Mouse (Mus musculus) stomach, embryonic 15.5 days (tissue): ENCODE data around the gene Pglyrp1. TPM values are rescaled to one million over a fixed set of nuclear protein-coding genes. Genes with fewer than 3 reads are reported as not detected.

Experiments used
- ATAC-seq: fragments of 200-750 bp; cut with Nextera tagmentation; 2 replicates; pipeline ENCODE4 v1.8.0; 2017; ENCODE audit warnings: low read depth, moderate number of reproducible peaks, moderate TSS enrichment; ENCODE audit not compliant: insufficient read depth, low FRiP score
- H3K27ac ChIP-seq: fragments of 300-500 bp; sonication (generic); 2 replicates; pipeline ENCODE4 v1.5.1; 2015; ENCODE audit warnings: mild to moderate bottlenecking, inconsistent platforms
- H3K27me3 ChIP-seq: fragments of 300-500 bp; sonication (generic); replicated peaks from 2 replicates; pipeline ENCODE4 v1.6.1; 2015; ENCODE audit warnings: inconsistent platforms
- H3K36me3 ChIP-seq: fragments of 300-500 bp; sonication (generic); 2 replicates; pipeline ENCODE4 v1.6.1; 2015; ENCODE audit warnings: inconsistent platforms
- H3K4me1 ChIP-seq: fragments of 300-500 bp; sonication (generic); 2 replicates; pipeline ENCODE4 v1.6.1; 2015; ENCODE audit warnings: inconsistent platforms
- H3K4me2 ChIP-seq: fragments of 300-500 bp; sonication (generic); 2 replicates; pipeline ENCODE4 v1.6.1; 2015; ENCODE audit warnings: mild to moderate bottlenecking, inconsistent platforms
- H3K4me3 ChIP-seq: fragments of 300-500 bp; sonication (generic); replicated peaks from 2 replicates; pipeline ENCODE4 v1.5.1; 2015; ENCODE audit warnings: inconsistent platforms
- H3K9ac ChIP-seq: fragments of 300-500 bp; sonication (generic); 2 replicates; pipeline ENCODE4 v1.6.1; 2015; ENCODE audit warnings: inconsistent platforms
- H3K9me3 ChIP-seq: fragments of 300-500 bp; sonication (generic); 2 replicates; pipeline ENCODE4 v1.6.1; 2016; ENCODE audit warnings: inconsistent platforms
- WGBS: fragments of 180-500 bp; shearing (Covaris S2); methylation state at CpG from one replicate; pipeline ENCODE4 v1.1.7; 2015; 5-methylcytosine and 5-hydroxymethylcytosine counted together
- polyA plus RNA-seq: library from polyadenylated mRNA; unstranded; fragments of >200 nt; fragmentation: Nextera tagmentation; extraction: Ambion mirVana; gene quantifications from 2 replicates; pipeline ENCODE4 v1.2.1, GENCODE M21; 2015

Pglyrp1 gene
- polyA plus RNA-seq, 1 experiment from 2014 or later, result 79.2 TPM

GRCm38 (mm10) chr7:18890848-18891247 is 19.7 kb downstream of the Pglyrp1 start:
- H3K36me3 ChIP-seq, result no peaks in the 10 kb centered on the region
- H3K4me1 ChIP-seq, result peaks cover 22% of the 10 kb centered on the region
- no peak overlapping the region for H3K4me3 ChIP-seq
- no peak for ATAC-seq
- no peak overlapping the region for H3K9ac ChIP-seq
- no peak overlapping the region for H3K4me2 ChIP-seq
- no peaks in the 10 kb centered on the region; the same call in 1 of the 2 replicates for H3K27me3 ChIP-seq
- H3K9me3 ChIP-seq, result no peaks in the 10 kb centered on the region
- 88% methylated on average over 8 of the region's 8 CpGs for WGBS
- no peak overlapping the region for H3K27ac ChIP-seq

- WGBS, result 19% methylated on average over 33 of the region's 33 CpGs
Observed at GRCm38 (mm10) chr7:18891872-18892599, 20.9 kb downstream of the Pglyrp1 start.

GRCm38 (mm10) chr7:18893009-18893408 is 21.9 kb downstream of the Pglyrp1 start:
- Histone ChIP-seq H3K4me1 (peaks cover 22% of the 10 kb centered on the region), H3K27ac (no peak overlapping the region), H3K4me2 (peak overlapping the region; percentile 94), H3K9ac (no peak overlapping the region), H3K27me3 (no peaks in the 10 kb centered on the region; the same call in 1 of the 2 replicates), H3K9me3 (no peaks in the 10 kb centered on the region), H3K4me3 (peak overlapping the region; percentile 42; the same call in 1 of the 2 replicates), H3K36me3 (no peaks in the 10 kb centered on the region)
- 0 out of 2 replicates have a peak, but pooled peaks have one; percentile 4 for ATAC-seq
- 34% methylated on average over 27 of the region's 27 CpGs for WGBS

More at GRCm38 (mm10) chr7:18891872-18892599, 20.9 kb downstream of the Pglyrp1 start:
- no peaks in the 10 kb centered on the region for H3K9me3 ChIP-seq
- peak; percentile 74 for ATAC-seq
- no peaks in the 10 kb centered on the region for H3K36me3 ChIP-seq
- H3K9ac ChIP-seq, result peak overlapping the region; percentile 22; the same call in 1 of the 2 replicates
- no peak overlapping the region for H3K27ac ChIP-seq
- H3K4me3 ChIP-seq, result peak overlapping the region; percentile 43
- H3K4me2 ChIP-seq, result peak overlapping the region; percentile 94
- H3K4me1 ChIP-seq, result peaks cover 22% of the 10 kb centered on the region
- H3K27me3 ChIP-seq, result no peaks in the 10 kb centered on the region; the same call in 1 of the 2 replicates

- H3K9ac ChIP-seq, result peak overlapping the region; percentile 22; the same call in 1 of the 2 replicates
- peaks cover 4% of the 10 kb centered on the region; the same call in 1 of the 2 replicates for H3K36me3 ChIP-seq
- peak; percentile 23; the same call in 1 of the 2 replicates for ATAC-seq
- peaks cover 22% of the 10 kb centered on the region for H3K4me1 ChIP-seq
- H3K9me3 ChIP-seq, result no peaks in the 10 kb centered on the region
- WGBS, result 2% methylated on average over 40 of the region's 41 CpGs
- H3K27me3 ChIP-seq, result no peaks in the 10 kb centered on the region; the same call in 1 of the 2 replicates
- H3K4me2 ChIP-seq, result peak overlapping the region; percentile 94
- peak overlapping the region; percentile 42 for H3K4me3 ChIP-seq
- no peak overlapping the region for H3K27ac ChIP-seq
Observed at GRCm38 (mm10) chr7:18893651-18894430, 22.7 kb downstream of the Pglyrp1 start.

GRCm38 (mm10) chr7:18896536-18896935 is 25.4 kb downstream of the Pglyrp1 start:
- WGBS, result 47% methylated on average over 5 of the region's 5 CpGs
- H3K4me1 ChIP-seq, result peaks cover 22% of the 10 kb centered on the region
- H3K4me3 ChIP-seq, result no peak overlapping the region

GRCm38 (mm10) chr7:18900513-18900912 is 29.4 kb downstream of the Pglyrp1 start:
- Histone ChIP-seq H3K9ac (no peak overlapping the region), H3K27ac (no peak overlapping the region), H3K4me2 (no peak overlapping the region), H3K27me3 (no peaks in the 10 kb centered on the region), H3K4me3 (no peak overlapping the region), H3K36me3 (peaks cover 16% of the 10 kb centered on the region), H3K4me1 (no peaks in the 10 kb centered on the region), H3K9me3 (no peaks in the 10 kb centered on the region)
- ATAC-seq, result no peak
- WGBS, result 87% methylated on average over 2 of the region's 2 CpGs

More at GRCm38 (mm10) chr7:18896536-18896935, 25.4 kb downstream of the Pglyrp1 start:
- no peak for ATAC-seq
- Histone ChIP-seq H3K4me2 (no peak overlapping the region), H3K36me3 (peaks cover 16% of the 10 kb centered on the region), H3K9me3 (no peaks in the 10 kb centered on the region), H3K27me3 (no peaks in the 10 kb centered on the region; the same call in 1 of the 2 replicates), H3K9ac (no peak overlapping the region), H3K27ac (no peak overlapping the region)

GRCm38 (mm10) chr7:18902486-18902885 is 31.4 kb downstream of the Pglyrp1 start:
- WGBS, result 51% methylated on average over 3 of the region's 3 CpGs
- ATAC-seq, result no peak
- H3K4me1 ChIP-seq, result no peaks in the 10 kb centered on the region
- H3K9ac ChIP-seq, result no peak overlapping the region
- no peak overlapping the region for H3K4me2 ChIP-seq
- H3K9me3 ChIP-seq, result no peaks in the 10 kb centered on the region
- peaks cover 16% of the 10 kb centered on the region for H3K36me3 ChIP-seq
- H3K27me3 ChIP-seq, result no peaks in the 10 kb centered on the region
- no peak overlapping the region for H3K4me3 ChIP-seq
- H3K27ac ChIP-seq, result no peak overlapping the region

- Histone ChIP-seq H3K27ac (no peak overlapping the region), H3K4me3 (no peak overlapping the region), H3K4me1 (peaks cover 10% of the 10 kb centered on the region), H3K27me3 (no peaks in the 10 kb centered on the region), H3K36me3 (peaks cover 8% of the 10 kb centered on the region; the same call in 1 of the 2 replicates), H3K9ac (no peak overlapping the region), H3K9me3 (no peaks in the 10 kb centered on the region), H3K4me2 (no peak overlapping the region)
- no peak for ATAC-seq
- 65% methylated on average over 3 of the region's 3 CpGs for WGBS
Observed at GRCm38 (mm10) chr7:18904971-18905370, 33.8 kb downstream of the Pglyrp1 start.

- 3% methylated on average over 17 of the region's 17 CpGs for WGBS
- Histone ChIP-seq H3K4me2 (peak overlapping the region; percentile 65), H3K9ac (peak overlapping the region; percentile 51), H3K27ac (no peak overlapping the region), H3K9me3 (no peaks in the 10 kb centered on the region), H3K4me1 (peaks cover 16% of the 10 kb centered on the region), H3K4me3 (peak overlapping the region; percentile 67), H3K27me3 (no peaks in the 10 kb centered on the region), H3K36me3 (no peaks in the 10 kb centered on the region)
- ATAC-seq, result peak; percentile 6; the same call in 1 of the 2 replicates
Observed at GRCm38 (mm10) chr7:18909797-18910196, 38.7 kb downstream of the Pglyrp1 start.

GRCm38 (mm10) chr7:18910241-18910831 is 39.2 kb downstream of the Pglyrp1 start, which contains the start of gene Ccdc61:
Gene Ccdc61, minus strand, starts transcription at chr7:18910415.
- H3K4me2 ChIP-seq, result peak within 1 kb of the TSS; percentile 71
- H3K36me3 ChIP-seq, result no peaks in the 10 kb centered on the region
- no peaks in the 10 kb centered on the region for H3K9me3 ChIP-seq
- peak within 1 kb of the TSS; percentile 67 for H3K4me3 ChIP-seq
- under 1% methylated on average over 33 of the region's 33 CpGs for WGBS
- peak within 1 kb of the TSS; percentile 51 for H3K9ac ChIP-seq
- no peaks in the 10 kb centered on the region for H3K27me3 ChIP-seq
- H3K27ac ChIP-seq, result no peak within 1 kb of the TSS
- peak; percentile 99 for ATAC-seq
- H3K4me1 ChIP-seq, result peaks cover 16% of the 10 kb centered on the region

- no peak overlapping the region for H3K4me2 ChIP-seq
- H3K27me3 ChIP-seq, result no peaks in the 10 kb centered on the region
- H3K9ac ChIP-seq, result no peak overlapping the region
- 59% methylated on average over 4 of the region's 4 CpGs for WGBS
- no peak overlapping the region for H3K4me3 ChIP-seq
- H3K36me3 ChIP-seq, result no peaks in the 10 kb centered on the region
- H3K27ac ChIP-seq, result no peak overlapping the region
- H3K4me1 ChIP-seq, result 0 out of 2 replicates have a peak, but pooled peaks cover under 1% of the 10 kb centered on the region
- no peaks in the 10 kb centered on the region for H3K9me3 ChIP-seq
- no peak for ATAC-seq
Observed at GRCm38 (mm10) chr7:18916254-18916653, 45.1 kb downstream of the Pglyrp1 start.
